Mouse (Mus musculus) hindbrain, postnatal 0 days (tissue): ENCODE data around the gene Wdr72. TPM values are rescaled to one million over a fixed set of nuclear protein-coding genes. Genes with fewer than 3 reads are reported as not detected.

Experiments
- ATAC-seq: fragments of 200-750 bp; cut with Nextera tagmentation; 2 replicates; pipeline ENCODE4 v1.8.0; 2017; ENCODE audit warnings: mild to moderate bottlenecking, moderate TSS enrichment, moderate library complexity
- DNase-seq: peaks from one replicate; pipeline ENCODE4 v3.0.0-alpha.2; 2015; ENCODE audit warnings: low spot score
- H3K27ac ChIP-seq: fragments of 300-500 bp; sonication (generic); 2 replicates; pipeline ENCODE4 v1.5.1; 2014; ENCODE audit warnings: mild to moderate bottlenecking
- H3K27me3 ChIP-seq: fragments of 300-500 bp; sonication (generic); 2 replicates; pipeline ENCODE4 v1.6.1; 2014; ENCODE audit warnings: low read length, mixed read lengths; ENCODE audit not compliant: insufficient read depth
- H3K36me3 ChIP-seq: fragments of 300-500 bp; sonication (generic); 2 replicates; pipeline ENCODE4 v1.6.1; 2014; ENCODE audit warnings: low read length, mixed read lengths; ENCODE audit not compliant: insufficient read depth
- H3K4me1 ChIP-seq: fragments of 300-500 bp; sonication (generic); 2 replicates; pipeline ENCODE4 v1.6.1; 2014; ENCODE audit warnings: antibody characterized with exemption, low read length, mixed read lengths; ENCODE audit not compliant: insufficient read depth
- H3K4me2 ChIP-seq: fragments of 300-500 bp; sonication (generic); 2 replicates; pipeline ENCODE4 v1.6.1; 2014; ENCODE audit warnings: low read depth, mild to moderate bottlenecking, low read length, moderate library complexity, mixed read lengths
- H3K4me3 ChIP-seq: fragments of 300-500 bp; sonication (generic); 2 replicates; pipeline ENCODE4 v1.5.1; 2014; ENCODE audit warnings: low read length
- H3K9ac ChIP-seq: fragments of 300-500 bp; sonication (generic); replicated peaks from 2 replicates; pipeline ENCODE4 v1.6.1; 2014; ENCODE audit warnings: mild to moderate bottlenecking, low read length, moderate library complexity, mixed read lengths
- H3K9me3 ChIP-seq: fragments of 300-500 bp; sonication (generic); 2 replicates; pipeline ENCODE4 v1.6.1; 2016; ENCODE audit warnings: low read length, mixed read lengths
- CTCF ChIP-seq: IDR thresholded peaks from 2 replicates; pipeline ENCODE4 v1.5.1; 2016; ENCODE audit warnings: antibody characterized with exemption, control low read depth, low read depth
- WGBS: fragments of 180-500 bp; shearing (Covaris S2); extraction: QIAGEN DNeasy Blood & Tissue Kit; methylation state at CpG from one replicate; pipeline ENCODE4 v1.1.7; 2014; 5-methylcytosine and 5-hydroxymethylcytosine counted together
- polyA plus RNA-seq: library from polyadenylated mRNA; unstranded; fragments of >200 nt; fragmentation: Nextera tagmentation; extraction: Ambion mirVana; gene quantifications from 2 replicates; pipeline ENCODE4 v1.2.1, GENCODE M21; 2015
- total RNA-seq: library from RNA; depleted of rRNA; stranded (reverse); fragments of >200 nt; gene quantifications from 2 replicates; pipeline ENCODE4 v1.2.3, GENCODE M21; 2014

Gene Wdr72
- total and polyA plus RNA-seq, 2 experiments from 2014 or later, result 0.58 to 1.1 TPM

DNA sequence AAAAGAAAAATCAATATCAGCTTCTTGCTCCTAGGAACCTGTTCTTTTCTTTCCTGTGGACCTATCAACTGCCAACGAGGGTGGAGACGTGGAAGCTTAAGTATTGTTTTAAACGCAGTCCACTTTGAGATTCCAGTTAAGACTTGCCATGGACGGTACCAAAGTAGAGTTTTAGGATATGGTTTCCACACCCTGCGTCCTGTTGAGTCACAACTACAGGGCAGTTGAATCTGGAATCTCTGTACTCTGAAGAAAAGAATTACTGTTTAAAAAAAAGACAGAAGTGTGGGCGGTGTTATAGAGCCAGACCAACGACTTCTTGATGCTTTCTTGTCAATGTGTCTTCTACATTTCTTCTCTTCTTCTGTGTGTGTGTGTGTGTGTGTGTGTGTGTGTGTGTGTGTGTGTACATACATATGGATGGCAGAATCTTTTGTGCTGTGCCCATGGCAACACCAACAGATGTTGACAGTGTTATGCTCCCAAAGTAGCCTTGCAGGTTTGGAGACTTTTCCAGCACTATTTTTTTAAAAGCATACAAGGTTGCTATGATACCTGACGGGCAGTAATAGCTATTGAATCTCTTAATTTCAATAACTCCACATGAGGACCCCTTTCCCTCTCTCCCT, 77.4 kb downstream of the Wdr72 start:
- Histone ChIP-seq H3K9ac (no peak overlapping the region), H3K4me3 (peak overlapping the region; percentile 11; the same call in 1 of the 2 replicates), H3K9me3 (no peaks in the 10 kb centered on the region), H3K27me3 (0 out of 2 replicates have a peak, but pooled peaks cover 3% of the 10 kb centered on the region), H3K27ac (no peak overlapping the region), H3K4me2 (peak overlapping the region; percentile 49), H3K4me1 (0 out of 2 replicates have a peak, but pooled peaks cover 9% of the 10 kb centered on the region), H3K36me3 (no peaks in the 10 kb centered on the region)
- ATAC-seq, result peak; percentile 53; the same call in 1 of the 2 replicates
- DNase-seq, result no peak
- WGBS, result 25% methylated on average over 8 of the region's 8 CpGs
- no peak for TF ChIP-seq CTCF

DNA sequence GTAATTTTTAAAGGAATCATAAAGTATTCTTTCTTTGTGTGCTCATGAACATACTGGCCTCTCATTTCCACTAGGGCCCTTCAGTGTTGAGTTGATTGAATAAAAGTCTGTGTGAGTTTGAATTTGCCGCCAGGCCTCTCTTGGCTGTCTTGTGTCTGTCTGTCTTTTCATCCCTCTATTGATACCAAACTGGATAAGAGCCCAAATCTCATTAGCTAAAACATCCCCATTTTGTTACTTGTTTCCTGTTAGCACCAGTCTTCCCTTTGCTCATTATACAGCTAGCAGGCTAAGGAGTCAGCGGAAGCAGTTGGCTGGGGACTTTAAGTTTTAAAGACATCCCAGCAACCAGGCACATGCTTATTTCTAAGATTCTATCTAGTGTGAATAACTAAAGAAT, 84.7 kb downstream of the Wdr72 start:
- Histone ChIP-seq H3K36me3 (no peaks in the 10 kb centered on the region), H3K4me1 (no peaks in the 10 kb centered on the region), H3K27ac (no peak overlapping the region), H3K9ac (no peak overlapping the region), H3K27me3 (no peaks in the 10 kb centered on the region), H3K4me2 (no peak overlapping the region), H3K9me3 (no peaks in the 10 kb centered on the region), H3K4me3 (no peak overlapping the region)
- DNase-seq (no peak), ATAC-seq (no peak)
- TF ChIP-seq CTCF, result no peak
- 66% methylated on average over 2 of the region's 2 CpGs for WGBS

DNA sequence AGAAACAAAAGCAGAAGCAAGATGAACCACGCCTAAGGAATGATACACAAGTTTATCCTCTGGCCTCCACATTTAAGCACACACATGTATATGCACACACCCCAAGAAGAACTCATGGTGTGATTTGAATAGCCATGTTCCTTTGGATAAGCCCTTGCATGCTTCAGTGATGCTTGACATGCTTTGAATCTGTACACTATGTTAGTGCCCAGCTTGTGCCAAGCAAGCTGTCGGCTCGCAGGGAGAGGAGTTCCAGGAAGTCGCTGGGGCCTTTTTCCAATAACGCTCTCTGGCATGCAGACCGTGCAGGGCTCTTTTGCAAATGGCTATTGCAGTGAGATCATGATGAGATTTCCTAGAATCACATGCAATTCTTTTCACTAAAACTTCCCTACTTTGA, 118.1 kb downstream of the Wdr72 start:
- no peaks in the 10 kb centered on the region for H3K4me1 ChIP-seq
- no peaks in the 10 kb centered on the region for H3K27me3 ChIP-seq
- no peaks in the 10 kb centered on the region for H3K9me3 ChIP-seq
- H3K9ac ChIP-seq, result no peak overlapping the region
- no peak for TF ChIP-seq CTCF
- H3K4me2 ChIP-seq, result no peak overlapping the region
- H3K4me3 ChIP-seq, result no peak overlapping the region
- no peak overlapping the region for H3K27ac ChIP-seq
- DNase-seq (peak; percentile 46), ATAC-seq (0 out of 2 replicates have a peak, but pooled peaks have one; percentile 29)
- H3K36me3 ChIP-seq, result no peaks in the 10 kb centered on the region
- 36% methylated on average over 6 of the region's 6 CpGs for WGBS

DNA sequence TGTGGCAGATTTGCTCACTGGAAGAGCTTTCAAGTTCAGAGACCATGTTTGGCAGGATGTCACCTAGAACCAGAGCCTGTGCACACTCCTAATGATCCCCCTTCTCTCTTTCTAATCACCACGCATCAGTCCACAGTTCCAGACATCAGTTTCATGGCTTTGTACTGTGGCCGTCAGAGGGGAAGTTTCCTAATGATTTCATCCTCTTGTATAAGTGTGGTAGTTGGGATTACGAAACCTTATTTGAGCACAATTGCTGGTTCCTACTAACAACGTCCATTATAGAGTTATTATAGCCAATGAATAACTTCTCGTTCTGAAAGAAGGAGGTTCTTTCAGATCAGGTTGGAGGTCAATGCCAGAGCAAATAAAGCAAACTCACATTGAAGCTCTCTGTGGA, 131.1 kb downstream of the Wdr72 start:
- H3K4me3 ChIP-seq, result no peak overlapping the region
- no peak for TF ChIP-seq CTCF
- no peak overlapping the region for H3K27ac ChIP-seq
- no peaks in the 10 kb centered on the region for H3K36me3 ChIP-seq
- 73% methylated on average over 5 of the region's 5 CpGs for WGBS
- H3K27me3 ChIP-seq, result no peaks in the 10 kb centered on the region
- ATAC-seq (no peak), DNase-seq (no peak)
- H3K9ac ChIP-seq, result no peak overlapping the region
- no peaks in the 10 kb centered on the region for H3K9me3 ChIP-seq
- no peaks in the 10 kb centered on the region for H3K4me1 ChIP-seq
- H3K4me2 ChIP-seq, result no peak overlapping the region

DNA sequence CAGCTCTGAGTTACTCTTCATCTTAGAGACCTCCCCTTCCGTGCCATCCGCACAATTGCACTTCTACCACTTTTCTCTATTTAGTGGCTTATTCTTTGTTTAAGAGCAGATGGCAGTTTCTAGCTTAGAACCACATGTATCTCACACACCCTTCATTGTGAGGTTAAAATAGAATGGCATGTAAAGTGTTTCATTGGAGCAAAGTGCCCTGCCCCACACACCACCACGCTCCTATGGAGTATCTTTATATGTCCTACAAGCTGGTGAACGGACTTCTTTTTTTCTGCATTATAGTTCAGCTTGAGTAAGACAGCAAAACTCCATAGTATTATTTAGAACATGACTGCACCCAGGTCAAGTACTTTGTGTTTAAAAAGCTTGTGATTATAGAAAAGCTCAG, 137.9 kb downstream of the Wdr72 start:
- no peak for TF ChIP-seq CTCF
- H3K27ac ChIP-seq, result no peak overlapping the region
- H3K36me3 ChIP-seq, result no peaks in the 10 kb centered on the region
- no peaks in the 10 kb centered on the region for H3K27me3 ChIP-seq
- no peak overlapping the region for H3K4me2 ChIP-seq
- no peaks in the 10 kb centered on the region for H3K4me1 ChIP-seq
- H3K4me3 ChIP-seq, result no peak overlapping the region
- no peak overlapping the region for H3K9ac ChIP-seq
- WGBS, result 80% methylated on average over 4 of the region's 4 CpGs
- ATAC-seq (no peak), DNase-seq (no peak)
- no peaks in the 10 kb centered on the region for H3K9me3 ChIP-seq

DNA sequence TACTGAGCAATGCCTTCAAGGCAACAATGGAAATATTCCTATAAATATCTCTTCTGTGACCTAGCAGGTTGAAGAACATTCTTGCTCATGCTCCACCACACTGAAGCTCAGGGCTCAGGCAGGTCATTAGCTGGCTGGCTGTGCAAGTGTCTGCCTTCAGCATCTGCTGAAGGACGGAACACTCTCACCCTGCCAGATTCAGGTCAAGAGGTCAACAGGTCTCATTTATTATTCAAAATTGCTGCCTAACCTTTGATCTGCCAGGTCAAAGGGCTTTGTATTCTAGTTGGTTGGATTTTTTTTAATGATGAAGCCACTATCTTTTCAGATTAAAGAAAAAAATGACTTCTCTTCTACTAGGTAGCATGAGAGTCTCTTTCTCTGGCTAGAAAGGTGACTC, 139.3 kb downstream of the Wdr72 start:
- no peak overlapping the region for H3K9ac ChIP-seq
- ATAC-seq (no peak), DNase-seq (no peak)
- H3K9me3 ChIP-seq, result no peaks in the 10 kb centered on the region
- no peaks in the 10 kb centered on the region for H3K4me1 ChIP-seq
- TF ChIP-seq CTCF, result no peak
- H3K27ac ChIP-seq, result no peak overlapping the region
- no peaks in the 10 kb centered on the region for H3K27me3 ChIP-seq
- 26% methylated on average over 1 of the region's 1 CpGs for WGBS
- no peaks in the 10 kb centered on the region for H3K36me3 ChIP-seq
- H3K4me2 ChIP-seq, result no peak overlapping the region
- H3K4me3 ChIP-seq, result no peak overlapping the region

DNA sequence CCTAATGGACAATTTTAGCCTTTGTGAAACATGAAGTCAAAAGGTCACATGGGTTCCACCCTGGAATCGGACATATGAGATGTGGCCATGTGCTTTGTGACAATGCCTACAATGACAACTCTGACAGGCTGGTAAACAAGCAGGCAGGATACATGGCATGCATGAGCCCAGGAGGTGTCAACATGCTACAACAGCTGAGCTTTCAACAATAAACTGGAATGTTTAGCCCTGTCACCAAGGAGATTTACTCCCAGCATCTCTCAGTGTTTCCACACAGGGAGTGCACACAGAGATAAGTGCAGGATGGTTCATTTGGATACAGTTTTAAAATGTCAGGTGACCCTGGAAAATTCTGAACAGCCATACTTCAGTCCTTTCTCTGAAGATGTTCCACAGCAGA, 140.4 kb downstream of the Wdr72 start:
- 18% methylated on average over 1 of the region's 1 CpGs for WGBS
- Histone ChIP-seq H3K4me2 (no peak overlapping the region), H3K9ac (no peak overlapping the region), H3K4me1 (no peaks in the 10 kb centered on the region), H3K4me3 (no peak overlapping the region), H3K36me3 (no peaks in the 10 kb centered on the region), H3K27me3 (no peaks in the 10 kb centered on the region), H3K27ac (no peak overlapping the region), H3K9me3 (no peaks in the 10 kb centered on the region)
- ATAC-seq (no peak), DNase-seq (no peak)
- no peak for TF ChIP-seq CTCF
